Comparison of ENCODE assay signal across 7 mouse cellular contexts in the genomic region with DNA sequence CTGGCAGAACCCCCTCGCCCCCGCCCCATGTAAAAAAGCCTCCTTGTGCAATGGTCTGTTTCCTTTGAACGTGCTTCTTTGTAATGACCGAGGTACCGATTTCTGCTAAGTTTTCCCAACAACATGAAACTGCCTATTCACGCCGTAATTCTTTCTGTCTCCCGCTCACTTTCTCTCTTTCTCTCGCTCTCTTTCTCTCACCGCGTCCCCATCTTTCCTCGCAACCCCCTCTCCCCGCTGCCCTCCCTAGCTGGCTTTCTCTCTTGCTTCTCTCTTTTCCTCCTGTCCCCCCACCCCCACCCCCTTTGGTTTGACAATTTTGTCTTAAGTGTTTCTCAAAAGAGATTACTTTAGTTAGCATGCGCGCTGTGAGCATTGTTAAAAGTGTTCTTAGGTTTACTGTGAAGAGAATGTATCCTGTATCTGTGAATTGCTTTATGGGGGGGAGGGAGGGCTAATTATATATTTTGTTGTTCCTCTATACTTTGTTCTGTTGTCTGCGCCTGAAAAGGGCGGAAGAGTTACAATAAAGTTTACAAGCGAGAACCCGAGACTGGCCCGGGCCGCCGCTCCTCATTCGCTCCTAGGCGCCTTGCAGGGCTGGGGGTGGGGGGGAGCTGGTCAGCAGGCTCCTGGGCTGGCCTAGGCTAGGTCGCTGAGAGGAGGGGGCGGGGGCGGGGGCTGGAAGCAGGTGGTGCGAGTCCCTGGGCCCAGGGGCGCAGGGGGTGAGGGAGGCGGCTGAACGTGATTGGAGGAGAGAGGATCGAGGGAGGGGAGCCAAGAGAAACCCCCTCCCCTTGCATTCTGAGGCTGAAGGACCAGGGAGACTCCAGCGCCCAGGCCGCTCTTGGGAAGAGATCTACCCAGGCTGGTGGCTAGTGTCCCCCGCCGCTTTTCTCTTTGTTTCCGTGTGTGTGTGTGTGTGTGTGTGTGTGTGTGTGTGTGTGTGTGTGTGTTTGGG. TPM values are rescaled to one million over a fixed set of nuclear protein-coding genes. Genes with fewer than 3 reads are reported as not detected.
DNase-seq lines count a peak whose midpoint lies in the region; ATAC-seq and TF ChIP-seq lines count a peak whose summit lies in the region.

No protein-coding gene starts in this region.

- H3K9me3 ChIP-seq in E14TG2a.4 (ENCODE audit: low read length): no peaks in the 10 kb centered on the region
- no peaks in the 10 kb centered on the region for H3K9me3 ChIP-seq in intestine, embryonic 15.5 days
- no peaks in the 10 kb centered on the region for H3K9me3 ChIP-seq in liver, embryonic 16.5 days (replicated peaks; ENCODE audit: control insufficient read depth, low read length)

- H3K9ac ChIP-seq in intestine, embryonic 15.5 days: peak overlapping the region; percentile 64
- no peak overlapping the region for H3K9ac ChIP-seq in liver, embryonic 16.5 days (ENCODE audit: low read depth, low read length)

- 1% methylated on average over 37 of the region's 37 CpGs for WGBS in intestine, embryonic 15.5 days
- WGBS in liver, embryonic 16.5 days (ENCODE audit: insufficient replicate concordance): 1% methylated on average over 30 of the region's 37 CpGs

- peak overlapping the region; percentile 81 for H3K4me2 ChIP-seq in intestine, embryonic 15.5 days (replicated peaks)
- H3K4me2 ChIP-seq in liver, embryonic 16.5 days (ENCODE audit: low read depth, low read length): 0 out of 2 replicates have a peak overlapping the region, but pooled peaks have one; percentile 17

- H3K4me3 ChIP-seq in E14TG2a.4 (replicated peaks; ENCODE audit: low read length): peak overlapping the region; percentile 41
- H3K4me3 ChIP-seq in intestine, embryonic 15.5 days (replicated peaks): peak overlapping the region; percentile 54
- no peak overlapping the region; the same call in 1 of the 2 replicates for H3K4me3 ChIP-seq in liver, embryonic 16.5 days (ENCODE audit: low read depth, low read length)

- peaks cover 98% of the 10 kb centered on the region for H3K27me3 ChIP-seq in E14TG2a.4 (ENCODE audit: insufficient read depth, low read length)
- H3K27me3 ChIP-seq in intestine, embryonic 15.5 days (replicated peaks): peaks cover 49% of the 10 kb centered on the region
- H3K27me3 ChIP-seq in liver, embryonic 16.5 days (ENCODE audit: control insufficient read depth, insufficient read depth, low read depth, low read length): peaks cover 99% of the 10 kb centered on the region

- DNase-seq in adrenal gland, postnatal 10 days: peak; percentile 84
- DNase-seq in frontal cortex, postnatal 10 days (ENCODE audit: low spot score in 2 of 2): no peak
- no peak for DNase-seq in cerebellum, postnatal 36 days
- no peak for DNase-seq in natural killer cell, adult 2 months (ENCODE audit: low spot score in 2 of 2)

- H3K4me1 ChIP-seq in E14TG2a.4 (replicated peaks; ENCODE audit: low read depth, low read length): peaks cover 47% of the 10 kb centered on the region
- peaks cover 17% of the 10 kb centered on the region for H3K4me1 ChIP-seq in intestine, embryonic 15.5 days (replicated peaks)
- no peaks in the 10 kb centered on the region for H3K4me1 ChIP-seq in liver, embryonic 16.5 days (ENCODE audit: control insufficient read depth, low read depth, low read length)

- no peak for TF ChIP-seq CTCF in E14TG2a.4 (conservative IDR thresholded peaks at IDR 0.05; ENCODE audit: low read length)

- peak; percentile 83 for ATAC-seq in intestine, embryonic 15.5 days
- ATAC-seq in liver, embryonic 16.5 days (ENCODE audit: low read depth): no peak

- peak overlapping the region; percentile 91 for H3K27ac ChIP-seq in intestine, embryonic 15.5 days
- no peak overlapping the region for H3K27ac ChIP-seq in liver, embryonic 16.5 days (ENCODE audit: low read length)

- H3K36me3 ChIP-seq in E14TG2a.4 (ENCODE audit: insufficient read depth, low read length): no peaks in the 10 kb centered on the region
- H3K36me3 ChIP-seq in intestine, embryonic 15.5 days: no peaks in the 10 kb centered on the region
- H3K36me3 ChIP-seq in liver, embryonic 16.5 days (ENCODE audit: control insufficient read depth, insufficient read depth): no peaks in the 10 kb centered on the region

RNA-seq across cellular contexts. Expression of gene Hoxb7, which starts 1.4 kb away (rescaled TPM):
- total RNA-seq in adrenal gland, postnatal 10 days (2021): 10 to 100 TPM; 27.3 to 27.7 TPM
- polyA plus RNA-seq in intestine, embryonic 15.5 days (2015; fragmentation: Nextera tagmentation; extraction: Ambion mirVana): 10.7 and 12.4 TPM in 2 replicates
- 0.18 and 0.25 TPM in 2 replicates for polyA plus RNA-seq in liver, embryonic 16.5 days (2015; fragmentation: Nextera tagmentation; extraction: Ambion mirVana)

RNA-seq across cellular contexts. Expression of gene Hoxb8, which starts 3.3 kb away (rescaled TPM):
- total RNA-seq in adrenal gland, postnatal 10 days (2021): 10 to 100 TPM; 38.5 to 44.0 TPM
- 1.1 and 1.5 TPM in 2 replicates for polyA plus RNA-seq in intestine, embryonic 15.5 days (2015; fragmentation: Nextera tagmentation; extraction: Ambion mirVana)
- not detected in 2 replicates for polyA plus RNA-seq in liver, embryonic 16.5 days (2015; fragmentation: Nextera tagmentation; extraction: Ambion mirVana)

RNA-seq across cellular contexts. Expression of gene Hoxb6, which starts 7.2 kb away (rescaled TPM):
- total RNA-seq in adrenal gland, postnatal 10 days (2021): 10 to 100 TPM; 23.6 to 29.8 TPM
- 14.4 and 16.1 TPM in 2 replicates for polyA plus RNA-seq in intestine, embryonic 15.5 days (2015; fragmentation: Nextera tagmentation; extraction: Ambion mirVana)
- 0.08 TPM in 1 of 2 replicates, not detected in the other for polyA plus RNA-seq in liver, embryonic 16.5 days (2015; fragmentation: Nextera tagmentation; extraction: Ambion mirVana)

RNA-seq across cellular contexts. Expression of gene Hoxb9, which starts 13.8 kb away (rescaled TPM):
- 10 to 100 TPM; 55.7 to 73.6 TPM for total RNA-seq in adrenal gland, postnatal 10 days (2021)
- 1.2 and 1.3 TPM in 2 replicates for polyA plus RNA-seq in intestine, embryonic 15.5 days (2015; fragmentation: Nextera tagmentation; extraction: Ambion mirVana)
- not detected in 2 replicates for polyA plus RNA-seq in liver, embryonic 16.5 days (2015; fragmentation: Nextera tagmentation; extraction: Ambion mirVana)

RNA-seq across cellular contexts. Expression of gene Hoxb5, which starts 18.1 kb away (rescaled TPM):
- total RNA-seq in adrenal gland, postnatal 10 days (2021): 10 to 100 TPM; 12.1 to 17.1 TPM
- 27.2 and 31.3 TPM in 2 replicates for polyA plus RNA-seq in intestine, embryonic 15.5 days (2015; fragmentation: Nextera tagmentation; extraction: Ambion mirVana)
- polyA plus RNA-seq in liver, embryonic 16.5 days (2015; fragmentation: Nextera tagmentation; extraction: Ambion mirVana): 0.26 and 0.37 TPM in 2 replicates

Comparison
In these comparisons a context has a peak if more than half of its experiments do, and no peak if none do; other contexts are left out.
1. RNA of gene Hoxb6, which starts 7.2 kb away (polyA plus RNA-seq): 14.4 to 16.1 TPM in intestine, embryonic 15.5 days; 0.08 TPM in liver, embryonic 16.5 days; every median in the first group is over 10 times any median in the second.